Mouse (Mus musculus): ENCODE measurements around the gene Opcml. TPM values are rescaled to one million over a fixed set of nuclear protein-coding genes. Genes with fewer than 3 reads are reported as not detected.

The Opcml gene
- polyA plus RNA-seq, 1 experiment from 2014 or later: 1.9 TPM

- no peak overlapping the region for H3K4me3 ChIP-seq (ENCODE audit: low read depth, low read length)
- H3K9me3 ChIP-seq (replicated peaks; ENCODE audit: control insufficient read depth, low read length): no peaks in the 10 kb centered on the region
- H3K27ac ChIP-seq (ENCODE audit: low read depth, low read length): no peak overlapping the region
- no peaks in the 10 kb centered on the region for H3K4me1 ChIP-seq (ENCODE audit: control insufficient read depth, insufficient read depth, low read length)
- H3K27me3 ChIP-seq (ENCODE audit: control insufficient read depth, insufficient read depth, low read length): no peaks in the 10 kb centered on the region
- 79% methylated on average over 10 of the region's 10 CpGs for WGBS (ENCODE audit: insufficient replicate concordance)
- ATAC-seq (replicated peaks; ENCODE audit: insufficient number of reproducible peaks, low FRiP score, low TSS enrichment): no peak
- no peaks in the 10 kb centered on the region for H3K36me3 ChIP-seq (ENCODE audit: control insufficient read depth, insufficient read depth, low read length)
- no peak overlapping the region for H3K9ac ChIP-seq (ENCODE audit: low read depth, low read length)
- no peak overlapping the region for H3K4me2 ChIP-seq
These were observed 574.0 kb downstream of the Opcml start for GRCm38 (mm10) chr9:28364473-28365159.

- no peak overlapping the region for H3K4me3 ChIP-seq (ENCODE audit: low read depth, low read length)
- H3K4me1 ChIP-seq (ENCODE audit: control insufficient read depth, insufficient read depth, low read length): no peaks in the 10 kb centered on the region
- H3K9me3 ChIP-seq (replicated peaks; ENCODE audit: control insufficient read depth, low read length): no peaks in the 10 kb centered on the region
- no peak for ATAC-seq (replicated peaks; ENCODE audit: insufficient number of reproducible peaks, low FRiP score, low TSS enrichment)
- WGBS (ENCODE audit: insufficient replicate concordance): 83% methylated on average over 2 of the region's 2 CpGs
- H3K36me3 ChIP-seq (ENCODE audit: control insufficient read depth, insufficient read depth, low read length): no peaks in the 10 kb centered on the region
- no peak overlapping the region for H3K4me2 ChIP-seq
- no peaks in the 10 kb centered on the region for H3K27me3 ChIP-seq (ENCODE audit: control insufficient read depth, insufficient read depth, low read length)
- H3K27ac ChIP-seq (ENCODE audit: low read depth, low read length): no peak overlapping the region
- H3K9ac ChIP-seq (ENCODE audit: low read depth, low read length): no peak overlapping the region
These were observed 574.5 kb downstream of the Opcml start for GRCm38 (mm10) chr9:28365160-28365473.

- 55% methylated on average over 5 of the region's 5 CpGs for WGBS (ENCODE audit: insufficient replicate concordance)
- ATAC-seq (replicated peaks; ENCODE audit: insufficient number of reproducible peaks, low FRiP score, low TSS enrichment): no peak
- H3K27ac ChIP-seq (ENCODE audit: low read depth, low read length): no peak overlapping the region
These were observed 596.1 kb downstream of the Opcml start for GRCm38 (mm10) chr9:28386527-28387175.

GRCm38 (mm10) chr9:28395222-28395621, 604.6 kb downstream of the Opcml start:
- Histone ChIP-seq H3K4me2 (no peak overlapping the region), H3K36me3 (ENCODE audit: control insufficient read depth, insufficient read depth, low read length) (no peaks in the 10 kb centered on the region), H3K9ac (ENCODE audit: low read depth, low read length) (no peak overlapping the region), H3K4me1 (ENCODE audit: control insufficient read depth, insufficient read depth, low read length) (no peaks in the 10 kb centered on the region), H3K27me3 (ENCODE audit: control insufficient read depth, insufficient read depth, low read length) (no peaks in the 10 kb centered on the region; the same call in 1 of the 2 replicates), H3K27ac (ENCODE audit: low read depth, low read length) (no peak overlapping the region), H3K4me3 (ENCODE audit: low read depth, low read length) (no peak overlapping the region), H3K9me3 (replicated peaks; ENCODE audit: control insufficient read depth, low read length) (no peaks in the 10 kb centered on the region)
- 6% methylated on average over 3 of the region's 3 CpGs for WGBS (ENCODE audit: insufficient replicate concordance)
- ATAC-seq (replicated peaks; ENCODE audit: insufficient number of reproducible peaks, low FRiP score, low TSS enrichment): no peak

More at GRCm38 (mm10) chr9:28386527-28387175, 596.1 kb downstream of the Opcml start:
- no peak overlapping the region for H3K4me3 ChIP-seq (ENCODE audit: low read depth, low read length)
- H3K27me3 ChIP-seq (ENCODE audit: control insufficient read depth, insufficient read depth, low read length): no peaks in the 10 kb centered on the region
- H3K36me3 ChIP-seq (ENCODE audit: control insufficient read depth, insufficient read depth, low read length): no peaks in the 10 kb centered on the region
- no peak overlapping the region for H3K9ac ChIP-seq (ENCODE audit: low read depth, low read length)
- no peak overlapping the region for H3K4me2 ChIP-seq
- H3K9me3 ChIP-seq (replicated peaks; ENCODE audit: control insufficient read depth, low read length): no peaks in the 10 kb centered on the region
- no peaks in the 10 kb centered on the region for H3K4me1 ChIP-seq (ENCODE audit: control insufficient read depth, insufficient read depth, low read length)

GRCm38 (mm10) chr9:28395638-28396037, 605.1 kb downstream of the Opcml start:
- no peak for ATAC-seq (replicated peaks; ENCODE audit: insufficient number of reproducible peaks, low FRiP score, low TSS enrichment)

GRCm38 (mm10) chr9:28402770-28403650, 612.4 kb downstream of the Opcml start:
- peak; percentile 35; the same call in 1 of the 2 replicates for ATAC-seq (replicated peaks; ENCODE audit: insufficient number of reproducible peaks, low FRiP score, low TSS enrichment)
- Histone ChIP-seq H3K27ac (ENCODE audit: low read depth, low read length) (no peak overlapping the region), H3K9ac (ENCODE audit: low read depth, low read length) (peak overlapping the region; percentile 67), H3K4me1 (ENCODE audit: control insufficient read depth, insufficient read depth, low read length) (0 out of 2 replicates have a peak, but pooled peaks cover 2% of the 10 kb centered on the region), H3K9me3 (replicated peaks; ENCODE audit: control insufficient read depth, low read length) (no peaks in the 10 kb centered on the region), H3K36me3 (ENCODE audit: control insufficient read depth, insufficient read depth, low read length) (no peaks in the 10 kb centered on the region), H3K4me3 (ENCODE audit: low read depth, low read length) (peak overlapping the region; percentile 59), H3K4me2 (peak overlapping the region; percentile 98), H3K27me3 (ENCODE audit: control insufficient read depth, insufficient read depth, low read length) (peaks cover 24% of the 10 kb centered on the region)
- 2% methylated on average over 43 of the region's 56 CpGs for WGBS (ENCODE audit: insufficient replicate concordance)

More at GRCm38 (mm10) chr9:28395638-28396037, 605.1 kb downstream of the Opcml start:
- no peak overlapping the region for H3K4me2 ChIP-seq
- H3K36me3 ChIP-seq (ENCODE audit: control insufficient read depth, insufficient read depth, low read length): no peaks in the 10 kb centered on the region
- H3K4me3 ChIP-seq (ENCODE audit: low read depth, low read length): no peak overlapping the region
- WGBS (ENCODE audit: insufficient replicate concordance): 57% methylated on average over 3 of the region's 3 CpGs
- no peaks in the 10 kb centered on the region for H3K9me3 ChIP-seq (replicated peaks; ENCODE audit: control insufficient read depth, low read length)
- H3K27ac ChIP-seq (ENCODE audit: low read depth, low read length): no peak overlapping the region
- no peak overlapping the region for H3K9ac ChIP-seq (ENCODE audit: low read depth, low read length)
- no peaks in the 10 kb centered on the region for H3K4me1 ChIP-seq (ENCODE audit: control insufficient read depth, insufficient read depth, low read length)
- no peaks in the 10 kb centered on the region; the same call in 1 of the 2 replicates for H3K27me3 ChIP-seq (ENCODE audit: control insufficient read depth, insufficient read depth, low read length)

GRCm38 (mm10) chr9:28403831-28404562, 613.4 kb downstream of the Opcml start:
- peak overlapping the region; percentile 98 for H3K4me2 ChIP-seq
- no peaks in the 10 kb centered on the region for H3K9me3 ChIP-seq (replicated peaks; ENCODE audit: control insufficient read depth, low read length)
- peak overlapping the region; percentile 59 for H3K4me3 ChIP-seq (ENCODE audit: low read depth, low read length)
- H3K4me1 ChIP-seq (ENCODE audit: control insufficient read depth, insufficient read depth, low read length): 0 out of 2 replicates have a peak, but pooled peaks cover 2% of the 10 kb centered on the region
- WGBS (ENCODE audit: insufficient replicate concordance): 2% methylated on average over 28 of the region's 30 CpGs
- H3K9ac ChIP-seq (ENCODE audit: low read depth, low read length): peak overlapping the region; percentile 67
- ATAC-seq (replicated peaks; ENCODE audit: insufficient number of reproducible peaks, low FRiP score, low TSS enrichment): no peak
- no peak overlapping the region for H3K27ac ChIP-seq (ENCODE audit: low read depth, low read length)
- H3K36me3 ChIP-seq (ENCODE audit: control insufficient read depth, insufficient read depth, low read length): no peaks in the 10 kb centered on the region
- H3K27me3 ChIP-seq (ENCODE audit: control insufficient read depth, insufficient read depth, low read length): peaks cover 24% of the 10 kb centered on the region

GRCm38 (mm10) chr9:28404616-28405015, 614.0 kb downstream of the Opcml start:
- H3K4me3 ChIP-seq (ENCODE audit: low read depth, low read length): peak overlapping the region; percentile 59

More at GRCm38 (mm10) chr9:28404616-28405015, 614.0 kb downstream of the Opcml start:
- 67% methylated on average over 8 of the region's 8 CpGs for WGBS (ENCODE audit: insufficient replicate concordance)
- Histone ChIP-seq H3K9ac (ENCODE audit: low read depth, low read length) (no peak overlapping the region), H3K36me3 (ENCODE audit: control insufficient read depth, insufficient read depth, low read length) (no peaks in the 10 kb centered on the region), H3K27me3 (ENCODE audit: control insufficient read depth, insufficient read depth, low read length) (peaks cover 24% of the 10 kb centered on the region), H3K27ac (ENCODE audit: low read depth, low read length) (no peak overlapping the region), H3K9me3 (replicated peaks; ENCODE audit: control insufficient read depth, low read length) (no peaks in the 10 kb centered on the region), H3K4me2 (peak overlapping the region; percentile 98), H3K4me1 (ENCODE audit: control insufficient read depth, insufficient read depth, low read length) (0 out of 2 replicates have a peak, but pooled peaks cover 2% of the 10 kb centered on the region)
- ATAC-seq (replicated peaks; ENCODE audit: insufficient number of reproducible peaks, low FRiP score, low TSS enrichment): no peak

All from heart, embryonic 11.5 days (tissue).